Mouse (Mus musculus) skeletal muscle tissue, adult 2 months (tissue): ENCODE measurements around the gene Samd14.
"Not testable (repeated sequence)": the region's sequence is repeated elsewhere in the genome, so short reads cannot be mapped to it uniquely, and the experiment has no call there.

Source experiments
- DNase-seq: peaks from one replicate; pipeline ENCODE4 v3.0.0-alpha.2; 2012; ENCODE audit warnings: low read depth, low spot score

Gene Samd14

GRCm38 (mm10) chr11:95009629-95010014 lies at the start of gene Samd14:
Gene Samd14, plus strand, starts transcription at chr11:95009879.
- no peak for DNase-seq

DNA sequence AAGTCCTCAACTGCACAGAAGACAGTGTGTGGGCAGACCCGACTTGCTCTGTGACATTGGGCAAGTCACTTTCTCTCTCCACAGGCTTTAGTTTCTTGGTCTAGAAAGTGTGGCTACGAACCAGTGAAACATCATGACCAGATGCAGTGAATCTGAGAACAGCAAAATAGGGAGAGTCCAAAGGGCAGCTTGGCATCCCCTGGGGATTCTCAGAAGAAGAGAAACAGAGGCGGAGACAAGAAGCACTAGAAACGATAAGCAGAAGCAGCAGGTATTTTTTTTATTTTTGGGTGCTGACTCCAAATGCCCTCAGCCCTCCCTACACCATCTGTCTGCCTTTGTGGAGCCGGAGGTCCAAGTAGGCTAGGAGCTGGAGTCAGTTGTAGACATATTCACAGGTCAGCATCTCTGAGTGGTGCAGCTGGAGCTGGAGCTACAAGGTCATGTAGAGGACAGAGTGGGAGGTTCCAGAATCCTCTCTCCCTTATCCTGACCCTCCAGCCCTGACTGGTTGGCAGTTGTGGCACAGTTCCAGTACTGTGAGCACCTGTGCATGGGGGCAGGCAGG lies 47.1 kb upstream of the Samd14 start:
- no peak for DNase-seq

DNA sequence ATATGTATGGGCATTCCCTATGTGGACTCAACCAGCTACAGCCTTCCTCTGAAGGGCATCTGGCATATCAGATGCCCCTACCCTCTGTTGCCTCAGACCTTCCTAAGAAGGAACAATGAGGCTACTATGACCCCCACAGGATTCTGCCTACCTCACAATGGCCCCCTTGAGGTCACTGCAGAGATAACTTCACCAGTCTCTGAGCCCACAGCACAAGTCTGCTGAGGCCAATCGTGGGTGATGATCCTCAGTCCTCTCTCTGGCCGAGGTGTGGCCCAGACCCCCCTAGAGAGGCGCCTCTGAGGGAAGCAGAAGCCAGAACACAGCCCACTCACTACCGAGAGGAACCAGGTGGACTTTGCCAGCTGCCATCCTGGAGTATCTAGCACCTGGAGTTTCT lies 42.3 kb upstream of the Samd14 start, which contains the start of gene Hils1:
TSS of gene Hils1 (plus strand) at position 175 of the 400 bp plus-strand sequence.
- no peak for DNase-seq

- DNase-seq = no peak
Observed at GRCm38 (mm10) chr11:94968187-94968586, 41.5 kb upstream of the Samd14 start.

GRCm38 (mm10) chr11:94969709-94970108 lies 40.0 kb upstream of the Samd14 start:
- DNase-seq = not testable (repeated sequence)

DNA sequence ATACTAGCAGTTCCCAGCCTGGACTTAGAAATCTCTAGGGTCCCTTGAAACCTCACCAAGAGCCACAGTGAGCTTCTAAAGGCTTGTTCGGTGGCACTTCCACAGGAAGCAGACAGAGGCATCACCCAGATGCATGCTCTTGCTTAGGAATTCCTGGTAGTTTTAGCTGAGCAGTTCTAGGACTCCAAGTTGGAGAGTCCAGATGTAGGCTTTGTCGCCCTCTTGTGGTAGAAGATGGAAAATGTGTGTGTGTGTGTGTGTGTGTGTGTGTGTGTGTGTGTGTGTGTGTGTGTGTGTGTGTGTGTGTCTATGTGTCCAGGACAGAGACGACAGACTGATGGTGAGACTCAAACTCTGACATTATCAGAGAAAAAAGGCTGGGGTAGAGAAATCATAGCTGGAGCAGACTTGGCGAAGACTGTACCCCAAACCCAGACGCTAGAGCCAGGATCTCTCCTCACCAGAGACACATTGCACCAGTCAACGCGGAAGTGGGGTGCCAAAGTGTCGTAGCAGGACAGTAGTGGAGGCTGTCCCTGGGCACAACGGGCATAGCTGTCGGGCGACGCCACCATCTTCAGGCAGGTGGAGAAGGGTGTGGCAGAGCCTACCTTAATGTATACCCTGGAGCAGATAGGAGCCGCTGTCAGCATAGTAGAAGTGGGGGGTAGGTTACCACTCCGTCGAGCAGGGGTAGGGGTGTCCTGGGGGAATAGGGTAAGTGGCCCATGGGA lies 39.3 kb upstream of the Samd14 start:
- DNase-seq = peak; percentile 69

GRCm38 (mm10) chr11:94971895-94972615 lies 37.6 kb upstream of the Samd14 start:
- no peak for DNase-seq

DNA sequence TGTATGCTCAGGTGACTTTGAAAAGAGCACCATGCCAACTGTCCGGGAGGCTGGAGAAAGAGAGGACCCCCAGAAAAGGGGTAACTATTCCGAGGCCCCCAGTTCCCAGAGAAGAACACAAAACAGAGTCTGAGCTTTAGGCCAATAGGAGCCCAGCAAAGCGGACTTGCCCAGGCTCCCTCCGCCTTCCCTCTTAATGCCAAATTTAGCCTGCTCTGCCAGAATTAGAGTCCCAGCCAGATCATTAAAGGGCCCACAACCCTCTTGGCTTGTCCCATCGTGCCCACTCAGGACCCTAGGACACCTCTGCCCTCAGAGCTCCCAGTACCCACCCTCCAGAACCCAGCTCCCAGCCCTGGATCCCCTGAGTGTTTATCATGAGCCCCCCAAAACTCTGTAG lies 36.8 kb upstream of the Samd14 start:
- no peak for DNase-seq

DNA sequence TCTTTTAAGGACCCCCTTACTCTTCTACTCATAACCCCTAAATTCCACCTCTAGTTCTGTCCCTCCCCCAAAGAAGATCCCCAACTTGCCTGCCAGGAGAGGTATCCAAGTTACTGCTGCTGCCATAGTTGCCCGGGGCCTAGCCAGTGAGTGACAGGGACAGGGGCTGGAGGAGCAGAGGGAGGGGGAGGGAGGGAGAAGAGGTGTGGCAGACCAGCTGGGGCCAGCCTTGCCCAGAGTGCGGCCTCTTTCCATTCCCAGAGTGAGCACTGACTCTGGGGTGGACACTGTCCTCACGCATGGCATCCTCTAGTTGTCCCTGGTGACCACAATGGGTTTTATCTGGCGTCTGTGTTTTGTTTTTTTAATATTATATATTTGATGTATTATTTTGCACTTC lies 36.4 kb upstream of the Samd14 start:
- DNase-seq = peak; percentile 88

DNA sequence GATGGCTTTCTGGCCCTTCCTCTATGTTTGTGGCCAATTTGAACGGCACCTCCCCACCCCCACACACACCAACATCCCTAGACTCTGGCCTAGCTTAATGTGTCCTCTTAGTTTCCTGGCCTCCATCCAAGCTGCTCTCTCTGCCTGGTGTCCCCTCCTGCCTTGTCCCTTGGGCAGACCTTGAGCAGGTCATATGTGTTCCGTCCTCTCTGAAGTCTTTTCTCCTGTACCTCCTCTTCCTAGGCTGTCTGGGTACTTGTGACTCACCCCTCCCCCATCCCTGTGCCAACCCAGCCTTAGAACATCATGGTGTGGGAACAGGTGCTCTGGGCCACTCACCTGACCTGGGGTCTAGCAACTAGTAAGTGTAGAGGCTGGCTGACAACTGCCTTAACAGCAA lies 34.7 kb upstream of the Samd14 start:
- DNase-seq = peak; percentile 83

- DNase-seq = peak; percentile 69
Observed at GRCm38 (mm10) chr11:94976199-94976598, 33.5 kb upstream of the Samd14 start, which contains the start of gene Sgca. Gene Sgca, minus strand, starts transcription at chr11:94976327.

DNA sequence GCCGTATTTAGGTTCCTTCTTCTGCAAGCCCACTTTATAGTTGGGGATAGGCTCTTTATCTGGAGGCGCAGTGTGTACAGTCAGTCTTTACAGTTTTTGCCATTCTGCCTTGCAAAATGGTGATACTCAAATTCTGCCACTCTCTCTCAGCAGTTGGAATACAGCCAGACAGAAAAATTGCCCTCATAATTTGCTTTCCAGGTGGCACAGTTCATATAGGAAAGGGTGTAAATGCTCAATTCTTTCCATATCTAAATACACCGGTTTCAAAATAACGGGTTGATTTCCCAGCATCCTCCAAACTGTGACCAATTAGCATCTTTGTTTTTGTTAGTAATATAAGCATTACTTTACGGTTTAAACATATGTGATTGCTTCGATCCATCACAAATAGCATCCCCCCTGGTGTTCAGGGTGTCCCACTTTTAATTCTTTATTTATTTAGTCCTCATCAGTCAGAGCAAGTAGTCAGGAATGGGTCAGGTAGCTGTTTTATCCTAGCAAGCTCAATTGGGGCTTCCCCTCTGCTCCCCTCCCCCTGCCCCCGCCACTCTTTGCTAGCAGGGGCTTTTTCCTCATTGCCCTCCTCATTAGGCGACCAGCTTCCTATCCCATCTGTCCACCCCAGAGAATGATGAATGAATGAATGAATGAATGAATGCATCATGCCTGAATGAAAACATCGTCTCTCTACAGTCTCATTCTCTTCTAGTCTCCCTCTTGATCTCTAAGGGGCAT lies 31.3 kb upstream of the Samd14 start:
- no peak for DNase-seq

GRCm38 (mm10) chr11:94978947-94979346 lies 30.7 kb upstream of the Samd14 start:
- DNase-seq = peak; percentile 96

DNA sequence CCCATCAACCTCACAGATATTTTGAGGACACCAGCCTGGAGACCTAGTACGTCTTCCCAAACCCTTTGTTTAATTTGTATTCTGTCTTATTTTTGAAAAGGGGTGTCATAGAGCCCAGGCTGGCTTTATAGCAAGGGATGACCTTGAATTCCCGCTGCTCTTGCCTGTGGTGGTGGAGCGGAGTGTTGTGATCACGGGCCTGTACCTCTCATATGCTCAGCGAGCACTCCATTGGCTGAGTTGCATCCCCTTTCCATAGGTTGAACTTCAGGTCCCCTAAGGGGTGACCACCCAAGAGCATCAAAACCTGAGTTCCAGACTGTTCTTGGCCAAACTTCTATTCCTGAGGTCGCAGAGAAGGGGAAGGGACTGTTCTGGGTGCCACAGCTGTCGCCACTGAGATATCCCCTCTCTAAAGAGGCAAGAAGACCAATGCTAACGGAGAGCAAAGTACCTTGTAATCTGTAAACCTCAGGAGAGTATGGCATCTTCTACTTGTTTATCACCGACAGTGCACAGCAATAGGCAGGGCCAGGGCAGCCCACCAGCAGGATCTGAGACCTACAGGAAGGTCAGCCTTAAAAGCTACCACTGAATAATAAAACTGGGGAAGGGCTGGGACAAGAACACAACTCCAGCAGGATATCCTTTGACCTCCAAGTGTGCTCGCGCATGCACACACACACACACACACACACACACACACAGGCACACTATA lies 30.1 kb upstream of the Samd14 start:
- DNase-seq = no peak

DNA sequence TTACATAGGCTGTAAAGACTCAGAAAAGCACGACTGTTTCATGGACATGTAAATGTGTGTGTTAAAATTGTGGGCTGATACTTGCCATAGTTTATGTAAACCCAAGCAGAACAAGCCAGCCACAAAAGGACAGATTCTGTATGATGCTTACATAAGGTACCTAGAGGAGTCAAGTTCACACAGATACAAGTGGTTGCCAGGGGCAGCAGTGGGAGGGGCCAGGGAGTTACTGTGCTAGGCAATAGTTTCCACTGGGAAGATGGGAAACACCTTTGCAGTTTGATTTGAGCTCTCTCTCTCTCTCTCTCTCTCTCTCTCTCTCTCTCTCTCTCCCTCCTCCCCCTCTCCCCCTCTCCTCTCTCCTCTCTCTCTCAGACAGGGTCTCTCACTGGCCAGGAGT lies 24.5 kb upstream of the Samd14 start:
- DNase-seq = no peak

DNA sequence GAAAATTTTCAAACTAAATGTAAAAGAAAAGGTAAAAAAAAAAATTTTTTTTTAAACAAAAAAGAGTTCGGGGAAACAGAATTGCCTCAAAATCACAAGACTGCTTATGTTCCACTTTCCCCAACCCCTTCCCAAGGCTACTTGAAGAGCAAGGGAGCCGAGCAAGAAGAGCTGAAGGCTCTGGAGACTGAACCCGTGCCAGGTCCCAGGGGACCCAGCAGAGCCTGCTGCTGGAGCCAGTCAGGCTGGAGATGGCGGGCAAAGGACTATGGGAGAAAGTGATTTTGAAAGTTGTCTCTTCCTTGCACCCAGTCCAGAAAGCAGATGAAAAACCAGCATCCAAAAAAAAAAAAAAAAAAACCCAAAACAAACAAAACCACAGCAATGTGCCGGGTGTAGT lies 23.9 kb upstream of the Samd14 start:
- no peak for DNase-seq

- DNase-seq = no peak
Observed at GRCm38 (mm10) chr11:94986435-94986834, 23.2 kb upstream of the Samd14 start.

DNA sequence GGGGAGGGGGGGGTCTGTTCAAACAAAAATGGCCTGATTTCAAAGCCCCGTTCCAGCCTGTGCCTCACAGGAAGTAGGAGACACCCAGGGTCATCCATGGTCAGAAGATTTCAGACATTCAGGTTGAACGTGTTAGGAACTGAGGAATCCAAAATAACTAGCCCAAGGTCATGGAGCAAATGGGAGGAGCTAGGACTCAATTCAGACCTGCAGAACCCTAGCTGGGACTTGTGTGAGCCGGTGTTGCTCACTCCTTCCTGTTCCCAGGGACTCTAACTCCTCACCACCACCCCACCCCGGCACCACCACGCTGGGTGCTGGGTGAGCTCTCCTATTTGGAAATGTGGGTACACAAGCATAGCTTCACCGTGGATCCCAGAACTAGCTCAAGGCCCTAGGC lies 22.3 kb upstream of the Samd14 start:
- no peak for DNase-seq

DNA sequence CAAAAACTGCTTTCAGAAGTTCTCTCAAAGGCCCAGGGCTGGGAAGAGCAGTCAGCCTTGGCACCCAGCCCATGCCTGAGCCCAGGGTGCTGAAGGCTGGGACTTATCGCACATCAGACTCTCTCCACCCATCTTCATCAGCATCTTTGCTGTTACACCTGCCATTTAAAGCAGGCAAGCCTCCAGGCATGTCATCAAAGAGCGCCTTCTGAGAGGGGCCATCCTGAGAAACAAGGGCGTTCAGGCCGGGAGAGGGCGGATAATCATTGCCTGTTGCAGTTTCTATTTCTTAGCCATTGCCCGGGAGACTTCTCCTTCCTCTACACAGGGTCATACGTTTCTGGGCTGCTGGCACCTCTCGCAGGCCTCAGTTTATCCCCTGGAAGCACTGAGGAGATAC lies 21.8 kb upstream of the Samd14 start:
- DNase-seq = no peak

- peak; percentile 76 for DNase-seq
Observed at GRCm38 (mm10) chr11:94988780-94989561, 20.7 kb upstream of the Samd14 start.
